Mouse (Mus musculus) lung, adult 2 months (tissue): ENCODE results near the gene Tnfrsf26.

ENCODE experiments used
- CTCF ChIP-seq: fragments of 200-500 bp; IDR thresholded peaks from 2 replicates; pipeline ENCODE4 v1.5.1; 2011; ENCODE audit warnings: mild to moderate bottlenecking, low read length, control low read depth; ENCODE audit not compliant: insufficient read depth
- POLR2A ChIP-seq: fragments of 200-500 bp; IDR thresholded peaks from 2 replicates; pipeline ENCODE4 v1.6.1; 2011; ENCODE audit warnings: low read depth, mild to moderate bottlenecking, control low read depth, low read length, borderline replicate concordance; ENCODE audit errors: extremely low read depth

DNA sequence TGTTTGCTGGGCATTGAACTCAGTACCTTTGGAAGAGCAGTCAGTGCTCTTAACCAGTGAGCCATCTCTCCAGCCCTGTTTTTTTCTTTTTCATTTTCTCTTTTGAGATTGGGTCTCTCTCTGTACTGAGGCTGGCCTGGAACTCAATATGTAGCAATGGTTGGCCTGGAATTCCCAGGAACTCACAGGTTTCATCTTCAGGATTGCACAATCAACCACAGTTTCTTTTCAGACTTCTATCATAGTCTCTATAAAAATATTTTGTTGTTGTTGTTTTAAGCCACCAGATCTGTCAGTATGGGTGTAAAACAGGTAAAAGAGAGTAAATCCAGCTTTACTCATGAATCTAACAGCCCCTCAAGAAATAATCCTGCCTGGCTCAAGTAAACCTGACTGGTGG lies 32.3 kb upstream of the Tnfrsf26 start:
- TF ChIP-seq CTCF: no peak
- TF ChIP-seq POLR2A: no peak
